ENCODE assay signal across 8 mouse cellular contexts in genomic region chr6:51172856-51173619, GRCm38 (mm10).
DNase-seq lines count a peak whose midpoint lies in the region; ATAC-seq and TF ChIP-seq lines count a peak whose summit lies in the region.

No protein-coding gene starts in this region.

- TF ChIP-seq POLR2A in small intestine, adult 2 months (IDR thresholded peaks at IDR 0.05; ENCODE audit: low read depth, low read length): no peak

- no peaks in the 10 kb centered on the region for H3K79me2 ChIP-seq in C2C12 (ENCODE audit: control insufficient read depth, insufficient read depth)

- peak overlapping the region; percentile 72 for H3K9ac ChIP-seq in heart, embryonic 16.5 days (ENCODE audit: low read length)

- H3K27ac ChIP-seq in heart, embryonic 16.5 days (ENCODE audit: low read length): peak overlapping the region; percentile 82
- H3K27ac ChIP-seq in small intestine, adult 2 months (ENCODE audit: insufficient read depth, low read depth, low read length): peak overlapping the region; percentile 51

- WGBS in heart, embryonic 16.5 days: under 1% methylated on average over 25 of the region's 25 CpGs
- WGBS in small intestine, adult 2 months: 4% methylated on average over 25 of the region's 25 CpGs

- TF ChIP-seq CTCF in C2C12 (IDR thresholded peaks at IDR 0.05; ENCODE audit: control insufficient read depth, insufficient read depth, insufficient read length): no peak
- no peak for TF ChIP-seq CTCF in small intestine, adult 2 months (IDR thresholded peaks at IDR 0.05; ENCODE audit: extremely low read depth, insufficient read length, insufficient replicate concordance, low read depth, low read length)

- H3K4me3 ChIP-seq in C2C12 (ENCODE audit: insufficient read depth, poor library complexity, severe bottlenecking): peak overlapping the region; percentile 35
- peak overlapping the region; percentile 50 for H3K4me3 ChIP-seq in heart, embryonic 16.5 days (ENCODE audit: low read length)
- peak overlapping the region; percentile 17 for H3K4me3 ChIP-seq in small intestine, adult 2 months (ENCODE audit: low read depth, low read length)

- H3K4me1 ChIP-seq in heart, embryonic 16.5 days (ENCODE audit: control insufficient read depth, insufficient read depth, low read length): peaks cover 28% of the 10 kb centered on the region
- peaks cover 8% of the 10 kb centered on the region for H3K4me1 ChIP-seq in small intestine, adult 2 months (ENCODE audit: control insufficient read depth, insufficient read depth, insufficient read length, low read length)

- H3K79me3 ChIP-seq in C2C12 (ENCODE audit: low read depth): no peaks in the 10 kb centered on the region

- H3K27me3 ChIP-seq in C2C12 (ENCODE audit: control insufficient read depth, insufficient read depth, insufficient read length): no peaks in the 10 kb centered on the region
- H3K27me3 ChIP-seq in heart, embryonic 16.5 days (ENCODE audit: control insufficient read depth, insufficient read depth, low read length): peaks cover 29% of the 10 kb centered on the region
- peaks cover 79% of the 10 kb centered on the region for H3K27me3 ChIP-seq in small intestine, adult 2 months (ENCODE audit: control insufficient read depth, insufficient read depth, low read length)

- peak overlapping the region; percentile 85 for H3K4me2 ChIP-seq in heart, embryonic 16.5 days (ENCODE audit: low read depth, low read length)

- peak; percentile 88 for ATAC-seq in heart, embryonic 16.5 days (replicated peaks; ENCODE audit: extremely low read depth, insufficient read depth, low FRiP score)
- ATAC-seq in megakaryocyte, adult 5-6 weeks (ENCODE audit: poor library complexity, severe bottlenecking): peak; percentile 45

- no peaks in the 10 kb centered on the region for H3K36me3 ChIP-seq in C2C12 (ENCODE audit: control insufficient read depth, insufficient read depth)
- H3K36me3 ChIP-seq in heart, embryonic 16.5 days (ENCODE audit: control insufficient read depth, insufficient read depth): no peaks in the 10 kb centered on the region
- H3K36me3 ChIP-seq in small intestine, adult 2 months (ENCODE audit: control insufficient read depth, insufficient read depth, low read length): no peaks in the 10 kb centered on the region

- no peaks in the 10 kb centered on the region for H3K9me3 ChIP-seq in heart, embryonic 16.5 days (replicated peaks; ENCODE audit: control insufficient read depth, low read length)

- DNase-seq in NIH3T3 (ENCODE audit: low read depth): peak; percentile 97
- peak; percentile 86 for DNase-seq in fat pad, adult 2 months (ENCODE audit: extremely low read depth, low read depth, low spot score)
- peak; percentile 96 for DNase-seq in kidney, postnatal 10 days
- DNase-seq in cerebellum, adult 9-10 months: no peak

- peak overlapping the region; percentile 31 for H3ac ChIP-seq in C2C12 (ENCODE audit: control insufficient read depth, insufficient read length, low read depth)

TF ChIP-seq in C2C12, 6 proteins besides CTCF, POLR2A, EP300 and RAD21:
- TF ChIP-seq CEBPB (IDR thresholded peaks at IDR 0.05; ENCODE audit: low read depth) (peak; percentile 84), USF1 (IDR thresholded peaks at IDR 0.05; ENCODE audit: low read depth) (no peak), MYOD1 (IDR thresholded peaks at IDR 0.05; ENCODE audit: control insufficient read depth, insufficient read length, low read depth) (no peak), FOSL1 (IDR thresholded peaks at IDR 0.05; ENCODE audit: insufficient read depth, low read length, poor library complexity, severe bottlenecking) (no peak), MAX (IDR thresholded peaks at IDR 0.05) (no peak), MYOG (IDR thresholded peaks at IDR 0.05; ENCODE audit: control insufficient read depth, extremely low read depth, insufficient read length) (no peak)
